Mouse (Mus musculus) midbrain, embryonic 15.5 days (tissue): ENCODE results near the gene Gm5617. TPM values are rescaled to one million over a fixed set of nuclear protein-coding genes. Genes with fewer than 3 reads are reported as not detected.
"Not testable (repeated sequence)": the region's sequence is repeated elsewhere in the genome, so short reads cannot be mapped to it uniquely, and the experiment has no call there.

Source experiments
- ATAC-seq: fragments of 200-750 bp; cut with Nextera tagmentation; replicated peaks from 2 replicates; pipeline ENCODE4 v1.8.0; 2017; ENCODE audit warnings: moderate TSS enrichment
- H3K27ac ChIP-seq: fragments of 300-500 bp; sonication (generic); 2 replicates; pipeline ENCODE4 v1.5.1; 2015; ENCODE audit warnings: mild to moderate bottlenecking, inconsistent platforms
- H3K27me3 ChIP-seq: fragments of 300-500 bp; sonication (generic); replicated peaks from 2 replicates; pipeline ENCODE4 v1.6.1; 2015; ENCODE audit warnings: inconsistent platforms
- H3K36me3 ChIP-seq: fragments of 300-500 bp; sonication (generic); replicated peaks from 2 replicates; pipeline ENCODE4 v1.6.1; 2015; ENCODE audit warnings: inconsistent platforms
- H3K4me1 ChIP-seq: fragments of 300-500 bp; sonication (generic); 2 replicates; pipeline ENCODE4 v1.6.1; 2015; ENCODE audit warnings: inconsistent platforms
- H3K4me2 ChIP-seq: fragments of 300-500 bp; sonication (generic); 2 replicates; pipeline ENCODE4 v1.6.1; 2015; ENCODE audit warnings: inconsistent platforms, mild to moderate bottlenecking, moderate library complexity
- H3K4me3 ChIP-seq: fragments of 300-500 bp; sonication (generic); 2 replicates; pipeline ENCODE4 v1.5.1; 2015; ENCODE audit warnings: mild to moderate bottlenecking, inconsistent platforms
- H3K9ac ChIP-seq: fragments of 300-500 bp; sonication (generic); 2 replicates; pipeline ENCODE4 v1.6.1; 2015; ENCODE audit warnings: mild to moderate bottlenecking, inconsistent platforms
- H3K9me3 ChIP-seq: fragments of 300-500 bp; sonication (generic); 2 replicates; pipeline ENCODE4 v1.6.1; 2016; ENCODE audit warnings: inconsistent platforms
- WGBS: fragments of 180-500 bp; shearing (Covaris S2); methylation state at CpG from one replicate; pipeline ENCODE4 v1.1.7; 2015; ENCODE audit warnings: mixed read lengths; 5-methylcytosine and 5-hydroxymethylcytosine counted together
- polyA plus RNA-seq: library from polyadenylated mRNA; unstranded; fragments of >200 nt; fragmentation: Nextera tagmentation; extraction: Ambion mirVana; gene quantifications from 2 replicates; pipeline ENCODE4 v1.2.1, GENCODE M21; 2015

Gene Gm5617
- polyA plus RNA-seq, result 18.7 and 20.8 TPM in 2 replicates

GRCm38 (mm10) chr9:48494817-48495547 is at the start of gene Gm5617, which contains the start of gene Rbm7:
Gm5617 (plus strand) TSS chr9:48495442.
Rbm7 (minus strand) TSS chr9:48495299.
- Histone ChIP-seq H3K4me3 (peak within 1 kb of the TSS; percentile 61), H3K9me3 (no peaks in the 10 kb centered on the region), H3K36me3 (peaks cover 19% of the 10 kb centered on the region), H3K4me2 (peak within 1 kb of the TSS; percentile 69), H3K27ac (peak within 1 kb of the TSS; percentile 90), H3K4me1 (peaks cover 22% of the 10 kb centered on the region), H3K27me3 (no peaks in the 10 kb centered on the region), H3K9ac (peak within 1 kb of the TSS; percentile 72)
- under 1% methylated on average over 72 of the region's 72 CpGs for WGBS
- peak; percentile 100 for ATAC-seq

GRCm38 (mm10) chr9:48447783-48448209 is 47.4 kb upstream of the Gm5617 start:
- Histone ChIP-seq H3K27ac (no peak overlapping the region), H3K9ac (no peak overlapping the region), H3K4me2 (no peak overlapping the region), H3K36me3 (no peaks in the 10 kb centered on the region), H3K9me3 (no peaks in the 10 kb centered on the region), H3K27me3 (no peaks in the 10 kb centered on the region), H3K4me1 (no peaks in the 10 kb centered on the region), H3K4me3 (no peak overlapping the region)
- no peak for ATAC-seq
- 47% methylated on average over 5 of the region's 5 CpGs for WGBS

GRCm38 (mm10) chr9:48450066-48450465 is 45.2 kb upstream of the Gm5617 start:
- Histone ChIP-seq H3K4me2 (no peak overlapping the region), H3K4me1 (no peaks in the 10 kb centered on the region), H3K9me3 (no peaks in the 10 kb centered on the region), H3K4me3 (no peak overlapping the region), H3K9ac (no peak overlapping the region), H3K27me3 (no peaks in the 10 kb centered on the region), H3K27ac (no peak overlapping the region), H3K36me3 (no peaks in the 10 kb centered on the region)
- no peak for ATAC-seq
- WGBS, result 94% methylated on average over 17 of the region's 17 CpGs

- Histone ChIP-seq H3K36me3 (no peaks in the 10 kb centered on the region), H3K4me2 (no peak overlapping the region), H3K4me3 (no peak overlapping the region), H3K4me1 (no peaks in the 10 kb centered on the region), H3K9me3 (no peaks in the 10 kb centered on the region), H3K27ac (no peak overlapping the region), H3K27me3 (no peaks in the 10 kb centered on the region), H3K9ac (no peak overlapping the region)
- 84% methylated on average over 3 of the region's 3 CpGs for WGBS
- no peak for ATAC-seq
These were observed 39.3 kb upstream of the Gm5617 start for GRCm38 (mm10) chr9:48455961-48456360.

- Histone ChIP-seq H3K9me3 (no peaks in the 10 kb centered on the region), H3K36me3 (no peaks in the 10 kb centered on the region), H3K27ac (no peak overlapping the region), H3K4me2 (no peak overlapping the region), H3K4me1 (no peaks in the 10 kb centered on the region), H3K9ac (no peak overlapping the region), H3K27me3 (no peaks in the 10 kb centered on the region), H3K4me3 (no peak overlapping the region)
- whole genome bisulfite sequencing, result 70% methylated on average over 3 of the region's 3 CpGs
- no peak for ATAC-seq
These were observed 36.4 kb upstream of the Gm5617 start for GRCm38 (mm10) chr9:48458879-48459278.

- Histone ChIP-seq H3K9ac (no peak overlapping the region), H3K27ac (no peak overlapping the region), H3K4me3 (no peak overlapping the region), H3K36me3 (no peaks in the 10 kb centered on the region), H3K4me2 (no peak overlapping the region), H3K9me3 (no peaks in the 10 kb centered on the region), H3K4me1 (no peaks in the 10 kb centered on the region), H3K27me3 (no peaks in the 10 kb centered on the region)
- no peak for ATAC-seq
- WGBS, result 90% methylated on average over 5 of the region's 5 CpGs
These were observed 35.9 kb upstream of the Gm5617 start for GRCm38 (mm10) chr9:48459391-48459790.

- ATAC-seq, result no peak
- H3K9me3 ChIP-seq, result no peaks in the 10 kb centered on the region
- no peak overlapping the region for H3K4me3 ChIP-seq
- no peaks in the 10 kb centered on the region for H3K36me3 ChIP-seq
- no peak overlapping the region for H3K9ac ChIP-seq
- H3K4me1 ChIP-seq, result no peaks in the 10 kb centered on the region
- no peaks in the 10 kb centered on the region for H3K27me3 ChIP-seq
- no peak overlapping the region for H3K27ac ChIP-seq
- no peak overlapping the region for H3K4me2 ChIP-seq
- 92% methylated on average over 8 of the region's 8 CpGs for WGBS
These were observed 34.5 kb upstream of the Gm5617 start for GRCm38 (mm10) chr9:48460720-48461119.

GRCm38 (mm10) chr9:48461545-48461944 is 33.7 kb upstream of the Gm5617 start:
- ATAC-seq, result no peak
- no peak overlapping the region for H3K27ac ChIP-seq

GRCm38 (mm10) chr9:48465671-48466070 is 29.6 kb upstream of the Gm5617 start:
- no peak overlapping the region for H3K27ac ChIP-seq
- WGBS, result 96% methylated on average over 3 of the region's 3 CpGs
- ATAC-seq, result no peak

More at GRCm38 (mm10) chr9:48461545-48461944, 33.7 kb upstream of the Gm5617 start:
- WGBS, result 94% methylated on average over 3 of the region's 3 CpGs
- H3K9me3 ChIP-seq, result no peaks in the 10 kb centered on the region
- H3K4me3 ChIP-seq, result no peak overlapping the region
- no peak overlapping the region for H3K9ac ChIP-seq
- no peaks in the 10 kb centered on the region for H3K4me1 ChIP-seq
- H3K4me2 ChIP-seq, result no peak overlapping the region
- no peaks in the 10 kb centered on the region for H3K27me3 ChIP-seq
- H3K36me3 ChIP-seq, result no peaks in the 10 kb centered on the region

GRCm38 (mm10) chr9:48466804-48467203 is 28.4 kb upstream of the Gm5617 start:
- H3K4me1 ChIP-seq, result no peaks in the 10 kb centered on the region
- H3K4me2 ChIP-seq, result no peak overlapping the region
- H3K4me3 ChIP-seq, result no peak overlapping the region
- H3K27me3 ChIP-seq, result no peaks in the 10 kb centered on the region
- H3K9me3 ChIP-seq, result no peaks in the 10 kb centered on the region
- no peaks in the 10 kb centered on the region for H3K36me3 ChIP-seq
- 65% methylated on average over 3 of the region's 3 CpGs for WGBS
- ATAC-seq, result no peak
- H3K9ac ChIP-seq, result no peak overlapping the region
- H3K27ac ChIP-seq, result no peak overlapping the region

More at GRCm38 (mm10) chr9:48465671-48466070, 29.6 kb upstream of the Gm5617 start:
- Histone ChIP-seq H3K9me3 (no peaks in the 10 kb centered on the region), H3K9ac (no peak overlapping the region), H3K4me2 (no peak overlapping the region), H3K4me1 (no peaks in the 10 kb centered on the region), H3K4me3 (no peak overlapping the region), H3K36me3 (no peaks in the 10 kb centered on the region), H3K27me3 (no peaks in the 10 kb centered on the region)

GRCm38 (mm10) chr9:48467471-48467870 is 27.8 kb upstream of the Gm5617 start:
- H3K4me2 ChIP-seq, H3K9ac ChIP-seq, ATAC-seq, H3K36me3 ChIP-seq, H3K4me1 ChIP-seq, H3K27me3 ChIP-seq, H3K4me3 ChIP-seq, H3K27ac ChIP-seq, H3K9me3 ChIP-seq: not testable (repeated sequence)
- 97% methylated on average over 5 of the region's 5 CpGs for WGBS

- Histone ChIP-seq H3K9ac (no peak overlapping the region), H3K36me3 (0 out of 2 replicates have a peak, but pooled peaks cover 4% of the 10 kb centered on the region), H3K9me3 (no peaks in the 10 kb centered on the region), H3K4me1 (no peaks in the 10 kb centered on the region), H3K4me2 (no peak overlapping the region), H3K4me3 (no peak overlapping the region), H3K27me3 (no peaks in the 10 kb centered on the region), H3K27ac (no peak overlapping the region)
- 75% methylated on average over 15 of the region's 15 CpGs for WGBS
- no peak for ATAC-seq
These were observed 22.7 kb upstream of the Gm5617 start for GRCm38 (mm10) chr9:48472441-48473025.

GRCm38 (mm10) chr9:48473131-48473530 is 22.1 kb upstream of the Gm5617 start:
- WGBS, result 95% methylated on average over 12 of the region's 12 CpGs
- Histone ChIP-seq H3K36me3 (0 out of 2 replicates have a peak, but pooled peaks cover 4% of the 10 kb centered on the region), H3K9me3 (no peaks in the 10 kb centered on the region), H3K4me3 (no peak overlapping the region), H3K9ac (no peak overlapping the region), H3K27me3 (no peaks in the 10 kb centered on the region), H3K4me1 (no peaks in the 10 kb centered on the region), H3K27ac (no peak overlapping the region), H3K4me2 (no peak overlapping the region)
- ATAC-seq, result no peak
